Mouse (Mus musculus) kidney, embryonic 14.5 days (tissue): ENCODE results near the gene Fam228b. TPM values are rescaled to one million over a fixed set of nuclear protein-coding genes. Genes with fewer than 3 reads are reported as not detected.
"Not testable (repeated sequence)": the region's sequence is repeated elsewhere in the genome, so short reads cannot be mapped to it uniquely, and the experiment has no call there.

Source experiments
- ATAC-seq: fragments of 200-750 bp; cut with Nextera tagmentation; 2 replicates; pipeline ENCODE4 v1.8.0; 2017; ENCODE audit warnings: moderate number of reproducible peaks, mild to moderate bottlenecking, moderate TSS enrichment, moderate library complexity; ENCODE audit not compliant: low FRiP score, low TSS enrichment
- H3K27ac ChIP-seq: fragments of 300-500 bp; sonication (generic); 2 replicates; pipeline ENCODE4 v1.5.1; 2014; ENCODE audit warnings: low read depth, mild to moderate bottlenecking, low read length, moderate library complexity, mixed read lengths
- H3K27me3 ChIP-seq: fragments of 300-500 bp; sonication (generic); 2 replicates; pipeline ENCODE4 v1.6.1; 2014; ENCODE audit warnings: mild to moderate bottlenecking, low read length; ENCODE audit not compliant: control insufficient read depth, insufficient read depth
- H3K36me3 ChIP-seq: fragments of 300-500 bp; sonication (generic); 2 replicates; pipeline ENCODE4 v1.6.1; 2014; ENCODE audit warnings: low read length, mixed read lengths; ENCODE audit not compliant: control insufficient read depth, insufficient read depth
- H3K4me1 ChIP-seq: fragments of 300-500 bp; sonication (generic); 2 replicates; pipeline ENCODE4 v1.6.1; 2014; ENCODE audit warnings: low read length, mixed read lengths; ENCODE audit not compliant: control insufficient read depth, insufficient read depth
- H3K4me2 ChIP-seq: fragments of 300-500 bp; sonication (generic); replicated peaks from 2 replicates; pipeline ENCODE4 v1.6.1; 2014; ENCODE audit warnings: low read depth, mild to moderate bottlenecking, low read length
- H3K4me3 ChIP-seq: fragments of 300-500 bp; sonication (generic); 2 replicates; pipeline ENCODE4 v1.5.1; 2014; ENCODE audit warnings: mild to moderate bottlenecking, low read length
- H3K9ac ChIP-seq: fragments of 300-500 bp; sonication (generic); 2 replicates; pipeline ENCODE4 v1.6.1; 2014; ENCODE audit warnings: low read depth, mild to moderate bottlenecking, low read length, moderate library complexity
- H3K9me3 ChIP-seq: fragments of 300-500 bp; sonication (generic); 2 replicates; pipeline ENCODE4 v1.6.1; 2016; ENCODE audit warnings: low read length; ENCODE audit not compliant: control insufficient read depth
- WGBS: fragments of 180-500 bp; shearing (Covaris S2); extraction: QIAGEN DNeasy Blood & Tissue Kit; methylation state at CpG from one replicate; pipeline ENCODE4 v1.1.7; 2014; 5-methylcytosine and 5-hydroxymethylcytosine counted together
- polyA plus RNA-seq: library from polyadenylated mRNA; unstranded; fragments of >200 nt; fragmentation: Nextera tagmentation; extraction: Ambion mirVana; gene quantifications from 2 replicates; pipeline ENCODE4 v1.2.1, GENCODE M21; 2014

Gene Fam228b
- 1.7 and 5.0 TPM in 2 replicates for polyA plus RNA-seq

- 4% methylated on average over 61 of the region's 61 CpGs for WGBS
- Histone ChIP-seq H3K4me1 (no peaks in the 10 kb centered on the region), H3K27ac (peak within 1 kb of the TSS; percentile 10), H3K36me3 (no peaks in the 10 kb centered on the region), H3K4me3 (peak within 1 kb of the TSS; percentile 41), H3K27me3 (no peaks in the 10 kb centered on the region), H3K9ac (peak within 1 kb of the TSS; percentile 60), H3K9me3 (no peaks in the 10 kb centered on the region), H3K4me2 (peak within 1 kb of the TSS; percentile 68)
- ATAC-seq: peak; percentile 99
Measured at GRCm38 (mm10) chr12:4768492-4769332, at the start of gene Fam228b, which contains the start of gene Pfn4. Fam228b (minus strand) TSS chr12:4769267. Pfn4 (plus strand) TSS chr12:4769022.

DNA sequence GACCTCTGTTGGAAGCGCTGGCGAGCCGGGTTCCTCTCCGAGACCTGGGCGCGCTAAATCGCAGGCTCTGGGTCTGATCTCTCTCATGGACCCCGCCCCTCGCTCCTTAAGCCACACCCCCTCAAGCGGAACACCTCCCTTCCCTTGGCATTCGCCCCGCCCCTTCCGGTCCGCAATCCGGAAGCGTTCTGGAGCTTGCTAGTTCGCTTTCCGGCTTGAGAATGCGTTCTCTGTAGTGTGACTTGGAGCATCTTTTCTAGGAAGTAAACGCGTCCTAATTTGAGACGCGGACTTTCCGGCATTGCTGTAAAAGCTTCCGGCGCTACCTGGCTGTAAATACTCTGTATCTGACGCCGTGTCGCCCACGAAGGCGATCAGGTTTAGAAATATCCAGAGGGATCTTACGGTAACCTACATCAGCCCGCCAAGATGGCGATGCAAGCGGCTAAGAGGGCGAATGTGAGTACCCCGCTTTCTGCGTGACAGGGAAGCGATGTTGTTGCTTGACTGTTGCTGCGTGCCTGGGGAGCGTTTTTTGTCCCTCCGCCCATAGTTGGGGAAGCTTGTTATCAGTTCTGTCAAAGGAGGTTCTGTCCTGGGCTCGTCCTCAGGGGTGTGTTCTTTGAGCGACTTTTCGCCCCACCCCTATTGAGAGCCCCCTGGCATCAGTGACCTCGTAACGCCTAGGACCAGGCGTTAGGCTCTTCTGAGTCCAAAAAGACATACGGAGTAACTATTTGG lies 48.5 kb upstream of the Fam228b start, which contains the start of gene Sf3b6:
Gene Sf3b6, plus strand, starts transcription at position 184 of the 741 bp plus-strand sequence.
- Histone ChIP-seq H3K4me2 (peak within 1 kb of the TSS; percentile 76), H3K27ac (peak within 1 kb of the TSS; percentile 88), H3K9ac (peak within 1 kb of the TSS; percentile 77), H3K4me3 (peak within 1 kb of the TSS; percentile 93), H3K4me1 (peaks cover 3% of the 10 kb centered on the region; the same call in 1 of the 2 replicates), H3K36me3 (peaks cover 19% of the 10 kb centered on the region), H3K27me3 (no peaks in the 10 kb centered on the region), H3K9me3 (no peaks in the 10 kb centered on the region)
- ATAC-seq: peak; percentile 98
- whole genome bisulfite sequencing: under 1% methylated on average over 49 of the region's 49 CpGs

DNA sequence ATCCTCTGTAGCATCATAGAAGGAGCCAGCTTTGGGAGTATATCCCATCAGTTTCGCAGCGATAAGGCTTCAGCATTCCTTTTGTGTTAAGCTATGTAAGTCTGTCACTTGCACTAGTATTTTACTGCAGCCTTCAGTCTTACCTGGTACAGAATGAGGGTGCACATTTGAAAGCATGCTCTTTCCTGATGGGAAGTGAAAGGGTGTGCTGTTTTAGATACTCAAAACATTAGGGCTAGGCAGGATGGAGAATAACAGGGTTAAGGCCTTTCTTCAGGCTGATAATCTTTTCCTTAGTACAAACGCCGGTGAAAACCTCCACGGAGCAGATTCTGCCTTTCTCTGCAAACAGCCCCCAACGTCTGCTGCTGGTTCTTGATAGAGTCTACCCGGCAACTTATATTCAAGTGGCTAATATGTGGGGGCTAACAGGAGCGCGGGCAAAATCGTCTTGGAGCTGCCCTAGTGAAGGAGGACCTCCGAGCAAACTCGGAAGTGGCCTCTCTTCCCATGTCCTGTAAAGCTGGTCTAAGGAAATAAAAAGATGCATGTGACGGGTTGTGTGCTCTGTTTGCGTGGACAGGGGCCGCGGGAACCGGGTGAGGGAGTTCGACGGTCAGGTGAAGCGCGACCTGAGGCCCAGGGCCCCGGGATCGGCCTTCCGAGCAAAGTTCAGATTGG lies 47.8 kb upstream of the Fam228b start:
- peaks cover 3% of the 10 kb centered on the region; the same call in 1 of the 2 replicates for H3K4me1 ChIP-seq
- peak overlapping the region; percentile 88 for H3K27ac ChIP-seq
- H3K9ac ChIP-seq: peak overlapping the region; percentile 77
- peak; percentile 84; the same call in 1 of the 2 replicates for ATAC-seq
- peak overlapping the region; percentile 76 for H3K4me2 ChIP-seq
- H3K9me3 ChIP-seq: no peaks in the 10 kb centered on the region
- H3K36me3 ChIP-seq: peaks cover 13% of the 10 kb centered on the region
- H3K4me3 ChIP-seq: peak overlapping the region; percentile 93
- 9% methylated on average over 24 of the region's 24 CpGs for WGBS
- no peaks in the 10 kb centered on the region for H3K27me3 ChIP-seq

- Histone ChIP-seq H3K27ac (no peak overlapping the region), H3K9me3 (no peaks in the 10 kb centered on the region), H3K4me2 (no peak overlapping the region), H3K27me3 (no peaks in the 10 kb centered on the region), H3K9ac (no peak overlapping the region), H3K4me3 (no peak overlapping the region), H3K4me1 (peaks cover 3% of the 10 kb centered on the region; the same call in 1 of the 2 replicates), H3K36me3 (no peaks in the 10 kb centered on the region)
- 88% methylated on average over 4 of the region's 4 CpGs for WGBS
- no peak for ATAC-seq
Measured at GRCm38 (mm10) chr12:4813636-4814035, 44.6 kb upstream of the Fam228b start.

DNA sequence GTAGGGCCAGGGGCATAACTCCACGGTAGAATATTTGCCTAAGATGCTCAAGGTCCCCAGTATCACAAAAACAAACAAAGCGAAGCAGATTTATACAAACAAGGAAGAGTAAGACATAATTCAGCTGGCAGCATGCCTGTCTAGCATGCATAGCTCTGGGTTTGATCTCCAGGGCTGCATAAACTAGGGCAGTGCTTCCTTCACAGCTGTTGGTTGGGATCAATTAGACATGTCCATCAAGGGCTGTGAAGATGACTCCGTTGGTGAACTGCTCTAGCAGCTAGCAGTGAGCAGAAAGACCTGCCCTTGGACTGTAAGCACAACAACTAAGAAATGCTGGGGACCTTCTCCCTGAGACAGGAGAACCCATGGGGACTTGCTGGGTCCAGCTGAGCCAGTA lies 42.6 kb upstream of the Fam228b start:
- 43% methylated on average over 3 of the region's 3 CpGs for WGBS
- Histone ChIP-seq H3K4me3 (no peak overlapping the region), H3K9ac (no peak overlapping the region), H3K36me3 (no peaks in the 10 kb centered on the region), H3K9me3 (no peaks in the 10 kb centered on the region), H3K27ac (no peak overlapping the region), H3K4me1 (no peaks in the 10 kb centered on the region), H3K4me2 (no peak overlapping the region), H3K27me3 (no peaks in the 10 kb centered on the region)
- peak; percentile 66; the same call in 1 of the 2 replicates for ATAC-seq

DNA sequence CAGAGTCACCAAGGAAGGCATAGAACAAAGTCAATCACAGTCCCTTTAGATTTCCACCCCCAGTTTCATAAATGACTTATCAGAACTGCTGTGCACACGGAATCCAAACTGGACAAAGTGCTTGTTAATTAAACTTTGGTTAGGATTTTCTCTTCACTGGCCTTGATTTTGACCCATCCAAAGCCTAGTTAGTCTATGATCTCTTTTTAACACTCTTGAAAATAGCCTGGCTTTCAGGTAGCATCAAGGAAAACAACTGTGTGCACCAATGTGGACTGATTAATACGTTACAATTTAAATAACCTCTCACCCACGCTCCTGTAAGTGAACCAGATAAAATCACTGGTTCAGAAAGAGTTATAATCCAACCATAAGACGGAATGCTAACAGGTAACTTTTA lies 42.0 kb upstream of the Fam228b start:
- H3K36me3 ChIP-seq: no peaks in the 10 kb centered on the region
- H3K27ac ChIP-seq: no peak overlapping the region
- no peak overlapping the region for H3K4me2 ChIP-seq
- no peaks in the 10 kb centered on the region for H3K9me3 ChIP-seq
- no peak overlapping the region for H3K4me3 ChIP-seq
- H3K4me1 ChIP-seq: no peaks in the 10 kb centered on the region
- no peak overlapping the region for H3K9ac ChIP-seq
- WGBS: 69% methylated on average over 4 of the region's 4 CpGs
- H3K27me3 ChIP-seq: no peaks in the 10 kb centered on the region
- no peak for ATAC-seq

DNA sequence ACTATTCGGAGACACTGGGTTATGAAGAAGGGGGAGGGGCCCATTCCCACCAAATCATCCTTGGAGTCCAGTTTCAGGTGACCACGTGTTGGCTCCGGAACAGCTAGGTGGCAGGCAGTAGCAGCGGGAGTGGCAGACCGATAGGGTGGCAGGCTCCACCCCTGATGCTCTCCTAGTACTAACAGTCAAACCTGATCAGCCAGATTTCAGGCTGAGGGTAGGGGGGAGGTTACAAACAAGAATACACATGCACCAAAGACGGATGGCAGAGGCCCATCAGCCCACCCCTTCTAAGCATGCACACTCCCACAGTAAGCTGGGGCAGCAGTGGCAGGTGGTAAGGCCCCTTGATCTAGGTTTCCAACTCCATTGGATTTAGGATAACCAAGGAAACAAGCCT lies 28.4 kb upstream of the Fam228b start:
- not testable (repeated sequence) for H3K4me3 ChIP-seq, H3K36me3 ChIP-seq, H3K4me2 ChIP-seq, H3K27me3 ChIP-seq, ATAC-seq, H3K9ac ChIP-seq, H3K27ac ChIP-seq, H3K4me1 ChIP-seq
- WGBS: 71% methylated on average over 6 of the region's 6 CpGs
- peaks cover 11% of the 10 kb centered on the region; the same call in 1 of the 2 replicates for H3K9me3 ChIP-seq

DNA sequence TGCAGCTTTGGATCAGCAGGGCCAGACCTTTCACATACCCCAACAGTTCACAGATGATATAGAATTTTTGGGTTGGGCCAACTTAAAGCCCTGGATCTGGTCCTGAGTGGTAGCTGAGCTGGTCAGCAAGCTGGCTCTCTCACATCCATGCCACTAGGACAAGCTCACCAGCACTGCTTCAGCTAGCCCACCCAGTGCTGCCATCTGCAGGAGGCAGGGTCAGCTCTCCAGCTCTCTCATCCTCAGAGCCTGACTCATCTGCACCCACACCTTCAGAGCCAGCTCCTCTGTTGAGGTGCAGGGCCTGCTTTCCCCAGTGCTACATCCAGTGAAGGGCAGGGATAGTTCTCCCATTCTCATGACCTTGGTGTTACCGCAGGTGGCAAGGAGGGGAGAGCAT lies 24.7 kb upstream of the Fam228b start:
- no peaks in the 10 kb centered on the region for H3K36me3 ChIP-seq
- no peaks in the 10 kb centered on the region for H3K27me3 ChIP-seq
- H3K4me2 ChIP-seq: no peak overlapping the region
- no peaks in the 10 kb centered on the region for H3K4me1 ChIP-seq
- no peak overlapping the region for H3K27ac ChIP-seq
- 64% methylated on average over 1 of the region's 1 CpGs for WGBS
- H3K4me3 ChIP-seq: no peak overlapping the region
- no peaks in the 10 kb centered on the region for H3K9me3 ChIP-seq
- no peak overlapping the region for H3K9ac ChIP-seq
- peak; percentile 66 for ATAC-seq
